Mouse (Mus musculus) lung, postnatal 0 days (tissue): Measurements from ENCODE around the gene Decr2.

ENCODE experiments used
- CTCF ChIP-seq: IDR thresholded peaks from 2 replicates; pipeline ENCODE4 v1.5.1; 2016; ENCODE audit warnings: antibody characterized with exemption, mild to moderate bottlenecking
- EP300 ChIP-seq: IDR thresholded peaks from 2 replicates; pipeline ENCODE4 v1.6.1; 2016; ENCODE audit warnings: antibody characterized with exemption, mild to moderate bottlenecking, control low read depth

GRCm38 (mm10) chr17:26112751-26113150, 22.6 kb upstream of the Decr2 start:
- no peak for TF ChIP-seq CTCF
- TF ChIP-seq EP300 = no peak
